Mouse (Mus musculus): ENCODE measurements around the gene Cmah.

The Cmah gene

GRCm38 (mm10) chr13:24327201-24327600 lies at the start of gene Cmah:
TSS of gene Cmah (plus strand) at chr13:24327404.
- no peak for DNase-seq (ENCODE audit: low read depth)

GRCm38 (mm10) chr13:24279407-24279761 lies 47.8 kb upstream of the Cmah start:
- DNase-seq (ENCODE audit: low read depth), result no peak

DNA sequence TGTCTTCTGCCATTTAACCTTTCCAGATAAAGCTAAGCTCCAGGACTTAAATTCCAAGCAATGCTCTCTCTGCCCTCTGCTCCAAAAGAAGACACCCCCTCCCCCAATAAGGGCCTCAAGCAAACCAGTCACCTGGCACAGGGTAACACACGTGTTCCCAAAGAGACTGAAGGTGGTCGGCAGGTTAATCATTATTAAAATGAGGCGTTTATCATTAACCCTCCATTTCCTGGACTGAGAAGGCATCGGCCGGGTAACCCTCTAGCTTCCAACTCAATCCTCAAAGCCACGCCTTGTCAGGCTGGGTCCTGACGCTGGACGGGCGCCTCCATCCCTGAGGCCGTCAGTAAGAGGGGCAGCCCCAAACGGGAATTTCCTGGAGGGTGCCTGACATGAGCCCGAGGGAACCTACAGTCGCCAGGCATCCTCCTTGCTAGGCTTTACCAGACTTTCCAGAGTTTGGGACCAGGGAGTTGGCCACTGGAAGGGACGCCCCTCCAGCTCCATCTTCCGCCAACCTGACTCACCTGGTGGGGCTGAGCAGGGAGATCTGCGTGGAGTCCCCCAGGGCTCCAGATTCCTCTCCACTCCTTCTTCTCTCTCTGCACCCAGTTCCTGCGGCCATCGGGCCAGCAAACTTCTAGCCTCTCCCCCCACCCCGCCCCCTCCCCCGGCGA lies 47.3 kb upstream of the Cmah start:
- DNase-seq (ENCODE audit: low read depth), result no peak

- DNase-seq (ENCODE audit: low read depth), result peak; percentile 87
Measured at GRCm38 (mm10) chr13:24280439-24281431, 46.5 kb upstream of the Cmah start, which contains the start of gene Carmil1. TSS of gene Carmil1 (minus strand) at chr13:24280795.

DNA sequence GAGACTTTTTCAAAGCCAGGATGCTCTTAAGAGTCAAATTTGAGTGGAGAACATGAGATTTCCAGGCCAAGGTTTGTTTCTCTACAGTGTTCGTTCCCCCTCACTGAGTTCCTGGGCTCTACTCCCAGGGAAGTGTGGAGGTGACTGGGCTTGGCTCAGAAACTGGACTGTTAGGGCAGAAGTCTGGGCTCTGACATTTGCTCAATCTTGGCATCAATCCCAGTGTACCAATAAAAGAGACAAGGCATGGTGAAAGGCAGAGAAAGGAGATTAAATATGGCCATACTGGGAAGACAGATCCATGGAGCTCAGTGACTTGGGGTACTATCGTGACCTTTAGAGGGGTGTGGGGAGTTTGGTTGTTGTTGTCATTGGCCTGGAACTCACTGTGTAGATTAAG lies 39.8 kb upstream of the Cmah start:
- no peak for DNase-seq (ENCODE audit: low read depth)

- peak; percentile 72 for DNase-seq (ENCODE audit: low read depth)
Measured at GRCm38 (mm10) chr13:24297252-24297651, 30.0 kb upstream of the Cmah start.

- no peak for DNase-seq (ENCODE audit: low read depth)
Measured at GRCm38 (mm10) chr13:24305486-24305885, 21.7 kb upstream of the Cmah start.

GRCm38 (mm10) chr13:24306248-24306647 lies 21.0 kb upstream of the Cmah start:
- peak; percentile 31 for DNase-seq (ENCODE audit: low read depth)

- DNase-seq (ENCODE audit: low read depth), result no peak
Measured at GRCm38 (mm10) chr13:24311011-24311940, 15.9 kb upstream of the Cmah start.

DNA sequence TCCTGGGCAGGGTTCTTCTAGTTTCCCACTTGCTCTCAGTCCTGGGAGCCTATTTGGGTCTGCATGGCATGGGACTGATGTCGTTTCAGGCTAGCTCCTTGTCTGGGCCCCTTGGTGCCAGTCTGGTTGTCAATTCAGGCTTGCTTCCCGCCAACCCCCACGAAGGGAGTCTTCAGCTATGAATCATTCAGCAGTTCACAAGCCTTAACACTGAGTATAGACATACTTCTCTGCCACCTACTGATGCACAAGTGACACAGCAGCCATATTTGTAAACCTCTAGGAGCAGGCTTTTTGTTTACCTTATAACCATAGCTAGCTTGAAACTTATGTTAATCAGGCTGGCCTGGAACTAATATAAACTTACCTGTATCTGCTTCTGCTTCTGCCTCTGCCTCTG lies 10.6 kb upstream of the Cmah start:
- DNase-seq (ENCODE audit: low read depth), result peak; percentile 75

GRCm38 (mm10) chr13:24318618-24319017 lies 8.6 kb upstream of the Cmah start:
- peak; percentile 86 for DNase-seq (ENCODE audit: low read depth)

DNA sequence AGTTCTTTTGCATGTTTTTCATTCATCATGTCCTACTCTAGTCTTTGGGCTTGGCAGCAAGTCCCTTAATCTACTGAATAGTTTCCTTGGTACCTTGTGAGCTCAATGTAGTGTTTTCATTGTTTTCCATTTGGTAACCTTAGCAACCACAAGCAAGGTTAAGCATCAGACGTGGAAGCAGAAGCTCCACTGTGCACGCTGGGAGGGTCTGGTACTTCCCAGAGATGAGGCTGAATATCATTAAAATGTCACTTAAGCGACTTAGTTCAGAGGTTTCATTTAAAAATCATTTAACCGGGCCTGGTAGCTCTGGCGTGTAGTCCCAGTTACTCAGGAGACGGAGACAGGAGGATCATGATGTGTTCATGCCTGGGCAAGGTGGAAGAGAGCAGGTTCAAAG lies 5.9 kb upstream of the Cmah start:
- no peak for DNase-seq (ENCODE audit: low read depth)

- DNase-seq (ENCODE audit: low read depth), result peak; percentile 13
Measured at GRCm38 (mm10) chr13:24328036-24328817, 1.0 kb downstream of the Cmah start.

DNA sequence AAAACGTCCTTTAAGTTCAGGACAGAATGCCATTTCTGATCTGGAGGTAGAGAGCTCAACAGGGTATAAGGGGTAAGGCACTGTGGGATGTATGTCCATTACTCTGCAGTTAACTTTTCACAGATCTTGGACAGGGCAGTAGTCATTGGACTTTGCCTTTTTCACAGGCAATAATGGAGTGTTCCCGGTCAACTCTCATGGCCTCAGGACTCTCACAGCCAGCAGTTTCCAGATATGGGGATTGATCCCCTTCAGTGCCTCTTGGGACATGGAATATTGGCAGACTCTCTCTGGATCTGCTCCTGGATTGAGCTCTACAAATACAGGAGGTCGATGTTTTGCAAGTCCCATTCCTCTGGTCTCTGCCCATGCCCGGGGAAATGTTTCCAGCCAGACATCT lies 2.9 kb downstream of the Cmah start:
- DNase-seq (ENCODE audit: low read depth), result no peak

- DNase-seq (ENCODE audit: low read depth), result no peak
Measured at GRCm38 (mm10) chr13:24330836-24331523, 3.8 kb downstream of the Cmah start.

DNA sequence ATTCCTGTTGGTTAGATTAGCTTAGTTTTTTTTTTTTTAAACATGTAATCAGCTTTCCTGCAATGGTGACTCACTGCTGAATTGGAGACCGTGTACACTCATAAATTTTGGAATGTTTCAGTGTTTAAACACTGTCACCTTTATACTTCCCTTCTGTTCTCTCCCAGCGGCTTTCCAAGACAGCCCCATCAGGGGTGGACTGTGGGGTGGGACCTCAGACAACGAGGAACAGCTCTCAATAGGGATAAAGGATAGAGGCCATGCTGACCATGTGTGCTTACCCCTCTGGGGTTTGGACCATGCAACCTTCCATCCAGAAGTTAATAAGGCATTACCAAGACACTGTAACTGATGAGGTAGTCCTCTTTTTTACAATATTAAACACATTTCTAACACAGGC lies 5.3 kb downstream of the Cmah start:
- DNase-seq (ENCODE audit: low read depth), result no peak

- DNase-seq (ENCODE audit: low read depth), result no peak
Measured at GRCm38 (mm10) chr13:24336818-24337217, 9.6 kb downstream of the Cmah start.

DNA sequence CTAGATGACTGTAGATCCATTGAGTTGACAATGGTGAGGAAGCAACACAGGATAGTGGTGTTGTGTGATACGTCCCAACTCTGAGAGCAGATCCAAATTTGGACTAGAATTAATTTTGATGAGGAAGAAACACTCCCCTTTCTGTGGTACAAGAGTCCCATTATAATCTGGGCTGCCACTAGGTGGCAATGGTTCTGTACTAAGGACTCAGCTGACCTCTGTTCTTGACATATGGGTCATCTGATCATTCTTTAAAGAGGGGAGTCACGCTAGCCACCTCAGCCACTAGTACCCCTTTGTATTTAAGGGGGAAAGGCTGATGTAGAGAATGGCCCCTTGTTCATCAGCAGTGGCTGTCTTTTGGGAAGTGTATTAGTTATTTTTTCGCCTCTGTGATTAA lies 10.7 kb downstream of the Cmah start:
- peak; percentile 84 for DNase-seq (ENCODE audit: low read depth)

DNA sequence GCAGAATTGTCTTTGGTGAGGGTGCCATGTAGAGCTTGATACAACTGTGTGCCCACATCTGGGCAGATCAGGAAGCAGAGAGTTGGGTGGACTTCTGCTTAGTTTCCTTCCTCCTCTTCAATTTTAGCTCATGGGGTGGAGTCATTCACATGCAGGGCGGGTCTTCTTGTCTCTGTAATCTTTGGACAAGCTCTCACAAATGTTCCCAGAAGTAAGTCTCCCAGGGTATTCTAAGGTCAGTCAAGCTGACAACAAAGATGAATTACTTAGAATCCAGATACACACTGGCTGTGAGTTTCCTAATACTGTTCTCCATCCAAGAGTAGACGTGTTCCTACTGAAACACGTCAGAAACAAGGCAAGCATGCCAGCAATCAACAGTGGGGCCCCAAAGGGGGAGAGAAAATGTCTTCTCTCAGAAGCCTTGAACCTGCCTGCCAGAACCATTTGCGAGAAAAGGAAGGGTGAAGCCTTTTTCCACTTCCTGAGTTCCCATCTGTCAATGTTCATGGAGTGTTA lies 11.2 kb downstream of the Cmah start:
- peak; percentile 87 for DNase-seq (ENCODE audit: low read depth)

DNA sequence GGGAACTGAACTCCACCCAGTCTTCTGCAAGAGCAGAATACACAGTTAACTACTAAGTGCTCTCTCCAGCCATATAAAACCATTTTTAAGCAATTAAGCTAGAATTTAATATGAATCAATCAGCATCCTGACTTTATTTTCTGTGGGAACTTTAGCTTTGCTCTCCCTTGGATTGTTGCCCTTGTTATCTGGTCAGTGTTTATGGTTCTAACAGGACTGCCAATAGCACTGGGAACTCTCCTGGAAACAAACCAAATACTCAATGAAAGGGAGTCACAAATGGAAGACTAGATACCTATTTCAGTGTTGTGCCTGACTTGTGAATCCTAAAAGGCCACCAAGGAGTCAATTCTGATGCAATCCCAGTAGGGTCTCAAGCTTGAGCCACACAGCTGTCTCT lies 12.7 kb downstream of the Cmah start:
- no peak for DNase-seq (ENCODE audit: low read depth)
